Mouse (Mus musculus) lung, adult 2 months (tissue): Measurements from ENCODE around the gene Sfxn2.

Experiments used
- CTCF ChIP-seq: fragments of 200-500 bp; IDR thresholded peaks from 2 replicates; pipeline ENCODE4 v1.5.1; 2011; ENCODE audit warnings: mild to moderate bottlenecking, low read length, control low read depth; ENCODE audit not compliant: insufficient read depth
- POLR2A ChIP-seq: fragments of 200-500 bp; IDR thresholded peaks from 2 replicates; pipeline ENCODE4 v1.6.1; 2011; ENCODE audit warnings: low read depth, mild to moderate bottlenecking, control low read depth, low read length, borderline replicate concordance; ENCODE audit errors: extremely low read depth

- TF ChIP-seq CTCF (no peak), POLR2A (no peak)
Measured at GRCm38 (mm10) chr19:46616378-46616777, 43.2 kb downstream of the Sfxn2 start.
